Mouse (Mus musculus): ENCODE measurements around the gene Hnrnpd. TPM values are rescaled to one million over a fixed set of nuclear protein-coding genes. Genes with fewer than 3 reads are reported as not detected.

Gene Hnrnpd
- polyA plus RNA-seq, 1 experiment from 2014 or later, result 212 TPM

- Histone ChIP-seq H3K9ac (ENCODE audit: low read depth, low read length) (no peak overlapping the region), H3K4me3 (ENCODE audit: low read length) (no peak overlapping the region), H3K4me2 (replicated peaks; ENCODE audit: low read depth, low read length) (no peak overlapping the region), H3K27ac (ENCODE audit: low read depth, low read length) (no peak overlapping the region), H3K9me3 (ENCODE audit: control insufficient read depth, low read length) (peaks cover 6% of the 10 kb centered on the region), H3K36me3 (ENCODE audit: control insufficient read depth, insufficient read depth, low read length) (no peaks in the 10 kb centered on the region), H3K4me1 (ENCODE audit: control insufficient read depth, insufficient read depth, low read length) (no peaks in the 10 kb centered on the region), H3K27me3 (ENCODE audit: control insufficient read depth, insufficient read depth, low read length) (no peaks in the 10 kb centered on the region)
- ATAC-seq (ENCODE audit: low FRiP score, low TSS enrichment), result no peak
- 79% methylated on average over 10 of the region's 10 CpGs for WGBS
Measured at GRCm38 (mm10) chr5:99941273-99941672, 37.5 kb downstream of the Hnrnpd start.

DNA sequence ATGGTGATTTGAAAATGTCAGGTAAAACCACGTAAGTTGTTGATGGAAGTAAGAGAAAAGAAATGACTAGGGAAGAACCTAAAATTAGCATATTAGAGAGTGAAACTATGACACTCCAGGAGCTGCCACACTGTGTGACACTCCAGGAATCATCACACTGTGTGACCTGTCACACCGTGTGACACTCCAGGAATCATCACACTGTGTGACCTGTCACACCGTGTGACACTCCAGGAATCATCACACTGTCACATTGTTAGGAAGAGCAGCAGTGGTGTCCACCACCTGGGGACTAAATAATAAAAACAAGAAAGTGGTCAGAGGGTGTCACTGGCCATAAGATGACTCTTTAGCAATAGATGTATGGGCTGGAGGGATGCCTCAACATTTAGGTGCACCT is 39.3 kb downstream of the Hnrnpd start:
- Histone ChIP-seq H3K36me3 (ENCODE audit: control insufficient read depth, insufficient read depth, low read length) (no peaks in the 10 kb centered on the region), H3K9ac (ENCODE audit: low read depth, low read length) (no peak overlapping the region), H3K9me3 (ENCODE audit: control insufficient read depth, low read length) (no peaks in the 10 kb centered on the region; the same call in none of the 2 replicates), H3K4me3 (ENCODE audit: low read length) (no peak overlapping the region), H3K27ac (ENCODE audit: low read depth, low read length) (no peak overlapping the region), H3K4me1 (ENCODE audit: control insufficient read depth, insufficient read depth, low read length) (no peaks in the 10 kb centered on the region), H3K27me3 (ENCODE audit: control insufficient read depth, insufficient read depth, low read length) (no peaks in the 10 kb centered on the region), H3K4me2 (replicated peaks; ENCODE audit: low read depth, low read length) (no peak overlapping the region)
- no peak for ATAC-seq (ENCODE audit: low FRiP score, low TSS enrichment)
- WGBS, result 77% methylated on average over 3 of the region's 3 CpGs

DNA sequence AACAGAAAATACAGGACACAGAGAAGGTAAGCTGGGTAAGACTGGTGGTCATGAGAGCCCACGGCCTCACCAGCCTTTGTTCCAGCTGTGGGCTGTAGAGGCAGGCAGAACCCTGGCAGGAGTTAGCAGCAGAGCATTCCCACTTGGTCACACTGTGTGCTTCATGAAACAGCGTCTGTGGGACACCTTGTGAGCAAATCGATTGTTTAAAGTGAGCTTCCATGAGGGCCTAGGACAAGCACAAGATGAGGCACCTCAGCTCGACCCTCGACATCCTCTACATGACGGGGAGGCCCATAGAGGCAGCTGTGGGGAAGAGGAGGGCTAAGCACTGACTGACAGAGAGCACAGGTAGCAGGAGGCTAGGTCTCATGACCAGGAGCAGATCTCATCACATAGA is 46.8 kb downstream of the Hnrnpd start:
- 83% methylated on average over 6 of the region's 6 CpGs for WGBS
- Histone ChIP-seq H3K9me3 (ENCODE audit: control insufficient read depth, low read length) (no peaks in the 10 kb centered on the region), H3K4me1 (ENCODE audit: control insufficient read depth, insufficient read depth, low read length) (no peaks in the 10 kb centered on the region), H3K4me3 (ENCODE audit: low read length) (no peak overlapping the region), H3K4me2 (replicated peaks; ENCODE audit: low read depth, low read length) (no peak overlapping the region), H3K9ac (ENCODE audit: low read depth, low read length) (no peak overlapping the region), H3K27me3 (ENCODE audit: control insufficient read depth, insufficient read depth, low read length) (no peaks in the 10 kb centered on the region), H3K36me3 (ENCODE audit: control insufficient read depth, insufficient read depth, low read length) (no peaks in the 10 kb centered on the region), H3K27ac (ENCODE audit: low read depth, low read length) (no peak overlapping the region)
- ATAC-seq (ENCODE audit: low FRiP score, low TSS enrichment), result no peak

- no peaks in the 10 kb centered on the region for H3K9me3 ChIP-seq (ENCODE audit: control insufficient read depth, low read length)
- no peak overlapping the region for H3K9ac ChIP-seq (ENCODE audit: low read depth, low read length)
- WGBS, result 50% methylated on average over 4 of the region's 4 CpGs
- H3K4me1 ChIP-seq (ENCODE audit: control insufficient read depth, insufficient read depth, low read length), result no peaks in the 10 kb centered on the region
- H3K27ac ChIP-seq (ENCODE audit: low read depth, low read length), result no peak overlapping the region
- no peak overlapping the region for H3K4me3 ChIP-seq (ENCODE audit: low read length)
- no peaks in the 10 kb centered on the region for H3K27me3 ChIP-seq (ENCODE audit: control insufficient read depth, insufficient read depth, low read length)
- no peak overlapping the region for H3K4me2 ChIP-seq (replicated peaks; ENCODE audit: low read depth, low read length)
- no peaks in the 10 kb centered on the region for H3K36me3 ChIP-seq (ENCODE audit: control insufficient read depth, insufficient read depth, low read length)
- no peak for ATAC-seq (ENCODE audit: low FRiP score, low TSS enrichment)
Measured at GRCm38 (mm10) chr5:99927951-99928350, 50.8 kb downstream of the Hnrnpd start.

DNA sequence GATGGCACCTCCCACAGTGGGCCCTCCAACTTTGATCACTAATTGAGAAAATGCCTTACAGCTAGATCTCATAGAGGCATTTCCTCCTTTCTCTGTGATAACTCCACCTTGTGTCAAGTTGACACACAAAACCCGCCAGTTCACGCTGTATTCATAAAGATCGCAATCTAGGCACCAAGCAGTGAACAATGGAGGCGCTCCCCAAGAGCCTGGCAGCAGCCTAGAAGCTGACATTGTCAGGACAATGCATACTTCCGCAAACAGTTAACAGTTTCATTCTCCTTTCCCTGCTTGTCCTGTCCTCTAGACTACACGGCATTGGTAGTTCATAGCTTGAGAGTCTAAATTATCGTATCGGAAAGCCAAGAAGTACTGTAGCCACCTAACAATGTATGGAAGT is 56.7 kb downstream of the Hnrnpd start:
- ATAC-seq (ENCODE audit: low FRiP score, low TSS enrichment), result no peak
- H3K4me3 ChIP-seq (ENCODE audit: low read length), result no peak overlapping the region
- no peaks in the 10 kb centered on the region for H3K36me3 ChIP-seq (ENCODE audit: control insufficient read depth, insufficient read depth, low read length)
- no peaks in the 10 kb centered on the region for H3K9me3 ChIP-seq (ENCODE audit: control insufficient read depth, low read length)
- H3K27me3 ChIP-seq (ENCODE audit: control insufficient read depth, insufficient read depth, low read length), result no peaks in the 10 kb centered on the region
- WGBS, result 90% methylated on average over 8 of the region's 8 CpGs
- H3K4me2 ChIP-seq (replicated peaks; ENCODE audit: low read depth, low read length), result no peak overlapping the region
- no peaks in the 10 kb centered on the region for H3K4me1 ChIP-seq (ENCODE audit: control insufficient read depth, insufficient read depth, low read length)
- H3K9ac ChIP-seq (ENCODE audit: low read depth, low read length), result no peak overlapping the region
- H3K27ac ChIP-seq (ENCODE audit: low read depth, low read length), result no peak overlapping the region

DNA sequence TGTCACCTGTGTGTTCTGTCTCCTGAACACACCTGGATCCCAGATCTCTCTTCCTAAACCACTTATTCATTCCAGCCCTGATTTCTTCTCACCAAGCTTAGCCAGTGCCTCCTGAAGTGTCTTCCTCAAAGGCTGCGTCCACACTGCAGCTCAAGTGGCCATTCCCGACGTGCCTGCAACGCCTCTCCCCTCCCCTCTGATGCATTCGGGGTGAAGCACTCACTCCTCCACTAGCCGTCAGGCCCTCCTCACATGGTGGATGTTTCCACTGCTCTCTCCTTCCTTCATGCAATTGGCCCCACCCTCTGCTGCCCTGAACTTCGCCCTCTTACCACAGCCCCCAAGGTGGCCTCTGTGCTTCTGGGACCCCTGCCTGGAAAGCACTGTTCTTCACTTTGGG is 63.2 kb downstream of the Hnrnpd start:
- Histone ChIP-seq H3K27me3 (ENCODE audit: control insufficient read depth, insufficient read depth, low read length) (no peaks in the 10 kb centered on the region), H3K9me3 (ENCODE audit: control insufficient read depth, low read length) (no peaks in the 10 kb centered on the region), H3K4me3 (ENCODE audit: low read length) (no peak overlapping the region), H3K9ac (ENCODE audit: low read depth, low read length) (no peak overlapping the region), H3K4me2 (replicated peaks; ENCODE audit: low read depth, low read length) (no peak overlapping the region), H3K27ac (ENCODE audit: low read depth, low read length) (no peak overlapping the region), H3K4me1 (ENCODE audit: control insufficient read depth, insufficient read depth, low read length) (no peaks in the 10 kb centered on the region), H3K36me3 (ENCODE audit: control insufficient read depth, insufficient read depth, low read length) (no peaks in the 10 kb centered on the region)
- 29% methylated on average over 7 of the region's 7 CpGs for WGBS
- ATAC-seq (ENCODE audit: low FRiP score, low TSS enrichment), result no peak

DNA sequence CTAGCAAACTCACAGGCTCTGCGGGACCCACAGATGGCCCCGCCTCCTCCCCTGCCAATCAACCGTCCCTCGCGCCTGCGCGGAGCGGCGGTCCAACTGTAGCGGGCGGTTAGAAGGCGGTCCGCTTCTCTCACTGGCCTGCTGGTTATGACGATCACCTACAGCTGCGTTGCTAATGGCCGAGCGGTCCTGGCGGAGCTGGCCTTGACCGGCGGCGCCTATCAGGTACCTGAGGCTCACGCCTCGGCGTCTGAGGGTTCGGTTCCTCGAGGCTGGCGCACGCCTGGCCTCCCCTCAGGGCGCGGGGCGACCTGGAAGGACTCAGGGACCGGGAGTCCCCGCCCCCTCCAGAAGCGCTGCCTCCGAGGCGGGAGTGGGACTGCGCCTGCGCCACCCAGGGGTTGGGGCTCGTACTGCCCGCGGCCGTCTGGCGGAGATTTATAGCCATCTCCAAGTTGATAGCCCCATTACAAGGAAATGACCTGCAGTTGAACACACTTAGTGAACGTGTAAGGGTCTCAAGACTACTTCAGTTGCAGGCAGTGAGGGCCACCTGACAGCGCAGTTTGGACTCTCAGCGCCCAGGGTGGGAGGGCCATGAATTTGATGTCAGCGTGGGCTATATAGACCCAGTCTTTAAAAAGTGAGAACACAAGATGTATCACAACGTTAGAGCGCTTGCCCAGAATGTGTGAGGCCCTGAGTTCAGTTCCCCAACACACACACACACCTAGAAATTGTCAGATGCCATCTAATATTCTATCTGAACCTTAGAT is 72.4 kb downstream of the Hnrnpd start, which contains the start of gene Vamp9:
TSS of gene Vamp9 (plus strand) at position 74 of the 776 bp plus-strand sequence.
- Histone ChIP-seq H3K27ac (ENCODE audit: low read depth, low read length) (peak within 1 kb of the TSS; percentile 91), H3K9ac (ENCODE audit: low read depth, low read length) (peak within 1 kb of the TSS; percentile 70), H3K4me1 (ENCODE audit: control insufficient read depth, insufficient read depth, low read length) (no peaks in the 10 kb centered on the region), H3K4me2 (replicated peaks; ENCODE audit: low read depth, low read length) (peak within 1 kb of the TSS; percentile 53), H3K36me3 (ENCODE audit: control insufficient read depth, insufficient read depth, low read length) (no peaks in the 10 kb centered on the region), H3K4me3 (ENCODE audit: low read length) (peak within 1 kb of the TSS; percentile 59), H3K9me3 (ENCODE audit: control insufficient read depth, low read length) (no peaks in the 10 kb centered on the region), H3K27me3 (ENCODE audit: control insufficient read depth, insufficient read depth, low read length) (no peaks in the 10 kb centered on the region)
- peak; percentile 99 for ATAC-seq (ENCODE audit: low FRiP score, low TSS enrichment)
- 17% methylated on average over 49 of the region's 49 CpGs for WGBS

Other genes with a start within 250 kb of the Hnrnpd start
- 6.8 and 8.8 TPM in 2 replicates for gene Rasgef1b, start 249.9 kb downstream of the Hnrnpd start, polyA plus RNA-seq (2014; fragmentation: Nextera tagmentation; extraction: Ambion mirVana)
- gene Vamp9, start 72.7 kb downstream of the Hnrnpd start, polyA plus RNA-seq (2014; fragmentation: Nextera tagmentation; extraction: Ambion mirVana), result 0.51 TPM in 1 of 2 replicates, not detected in the other
- 2.5 and 4.3 TPM in 2 replicates for gene 4930524J08Rik, start 123 bp upstream of the Hnrnpd start, polyA plus RNA-seq (2014; fragmentation: Nextera tagmentation; extraction: Ambion mirVana)
- 205 and 217 TPM in 2 replicates for gene Hnrnpdl, start 60.7 kb upstream of the Hnrnpd start, polyA plus RNA-seq (2014; fragmentation: Nextera tagmentation; extraction: Ambion mirVana)
- gene Enoph1, start 61.0 kb upstream of the Hnrnpd start, polyA plus RNA-seq (2014; fragmentation: Nextera tagmentation; extraction: Ambion mirVana), result 42.6 and 51.8 TPM in 2 replicates
- gene Tmem150c, start 180.9 kb upstream of the Hnrnpd start, polyA plus RNA-seq (2014; fragmentation: Nextera tagmentation; extraction: Ambion mirVana), result 10.3 and 12.7 TPM in 2 replicates

Measured in kidney, embryonic 14.5 days (tissue).